Mouse (Mus musculus) kidney, embryonic 16.5 days (tissue): ENCODE results near the gene Agfg2. TPM values are rescaled to one million over a fixed set of nuclear protein-coding genes. Genes with fewer than 3 reads are reported as not detected.
"Not testable (repeated sequence)": the region's sequence is repeated elsewhere in the genome, so short reads cannot be mapped to it uniquely, and the experiment has no call there.

Experiments used
- ATAC-seq: fragments of 200-750 bp; cut with Nextera tagmentation; 2 replicates; pipeline ENCODE4 v1.8.0; 2017; ENCODE audit warnings: moderate TSS enrichment; ENCODE audit not compliant: low FRiP score, low TSS enrichment
- H3K27ac ChIP-seq: fragments of 300-500 bp; sonication (generic); 2 replicates; pipeline ENCODE4 v1.5.1; 2014; ENCODE audit warnings: low read length
- H3K27me3 ChIP-seq: fragments of 300-500 bp; sonication (generic); 2 replicates; pipeline ENCODE4 v1.6.1; 2014; ENCODE audit warnings: low read length, control low read depth, mixed read lengths; ENCODE audit not compliant: insufficient read depth
- H3K36me3 ChIP-seq: fragments of 300-500 bp; sonication (generic); 2 replicates; pipeline ENCODE4 v1.6.1; 2014; ENCODE audit warnings: low read length, control low read depth, mixed read lengths; ENCODE audit not compliant: insufficient read depth
- H3K4me1 ChIP-seq: fragments of 300-500 bp; sonication (generic); 2 replicates; pipeline ENCODE4 v1.6.1; 2014; ENCODE audit warnings: low read length, control low read depth, mixed read lengths; ENCODE audit not compliant: insufficient read depth
- H3K4me2 ChIP-seq: fragments of 300-500 bp; sonication (generic); replicated peaks from 2 replicates; pipeline ENCODE4 v1.6.1; 2014; ENCODE audit warnings: low read depth, low read length
- H3K4me3 ChIP-seq: fragments of 300-500 bp; sonication (generic); 2 replicates; pipeline ENCODE4 v1.5.1; 2014; ENCODE audit warnings: mild to moderate bottlenecking, low read length
- H3K9ac ChIP-seq: fragments of 300-500 bp; sonication (generic); replicated peaks from 2 replicates; pipeline ENCODE4 v1.6.1; 2014; ENCODE audit warnings: low read length
- H3K9me3 ChIP-seq: fragments of 300-500 bp; sonication (generic); 2 replicates; pipeline ENCODE4 v1.6.1; 2016; ENCODE audit warnings: low read length, control low read depth
- WGBS: fragments of 180-500 bp; shearing (Covaris S2); extraction: QIAGEN DNeasy Blood & Tissue Kit; methylation state at CpG from one replicate; pipeline ENCODE4 v1.1.7; 2014; 5-methylcytosine and 5-hydroxymethylcytosine counted together
- polyA plus RNA-seq: library from polyadenylated mRNA; unstranded; fragments of >200 nt; fragmentation: Nextera tagmentation; extraction: Ambion mirVana; gene quantifications from 2 replicates; pipeline ENCODE4 v1.2.1, GENCODE M21; 2015

Agfg2 gene
- polyA plus RNA-seq = 17.2 and 21.1 TPM in 2 replicates

- Histone ChIP-seq H3K4me2 (peak within 1 kb of the TSS; percentile 91), H3K9ac (peak within 1 kb of the TSS; percentile 74), H3K4me1 (peaks cover 21% of the 10 kb centered on the region), H3K27ac (peak within 1 kb of the TSS; percentile 72), H3K36me3 (no peaks in the 10 kb centered on the region), H3K27me3 (no peaks in the 10 kb centered on the region), H3K4me3 (peak within 1 kb of the TSS; percentile 79), H3K9me3 (no peaks in the 10 kb centered on the region)
- peak; percentile 99 for ATAC-seq
- under 1% methylated on average over 62 of the region's 62 CpGs for WGBS
Measured at GRCm38 (mm10) chr5:137684294-137685123, at the start of gene Agfg2. Gene Agfg2, minus strand, starts transcription at chr5:137684726.

DNA sequence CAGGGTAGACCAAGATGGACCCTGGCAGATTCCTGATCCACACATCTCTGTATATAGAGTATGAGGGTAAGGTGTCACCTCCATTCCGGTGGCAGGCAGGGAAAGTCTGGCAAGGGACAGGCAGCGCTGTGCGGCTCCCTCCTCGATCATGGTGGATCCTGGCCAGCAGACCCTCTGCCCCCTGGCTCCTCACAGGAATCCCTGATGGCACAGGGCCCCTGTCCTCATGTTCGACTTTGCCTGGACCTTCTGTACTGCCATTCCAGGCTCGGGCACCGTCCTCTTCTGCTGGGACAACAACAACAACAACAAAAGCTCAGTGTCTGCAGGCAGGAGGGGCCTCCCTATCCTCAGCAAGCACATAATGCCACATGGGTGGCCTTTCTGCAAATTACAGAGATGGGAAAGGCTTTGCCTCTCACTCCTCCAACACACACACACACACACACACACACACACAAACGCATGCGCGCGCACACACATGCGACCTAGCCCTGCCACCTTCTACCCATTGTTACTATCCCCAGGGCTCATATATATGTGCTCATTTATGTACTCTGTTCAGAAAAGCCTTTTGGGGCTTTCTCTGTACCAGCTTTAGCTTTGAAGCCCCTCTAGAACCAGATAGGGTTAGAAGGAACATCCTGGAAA is 49.2 kb upstream of the Agfg2 start:
- no peaks in the 10 kb centered on the region for H3K27me3 ChIP-seq
- no peak overlapping the region for H3K4me3 ChIP-seq
- no peak overlapping the region for H3K4me2 ChIP-seq
- H3K9ac ChIP-seq = 0 out of 2 replicates have a peak overlapping the region, but pooled peaks have one; percentile 35
- no peak overlapping the region for H3K27ac ChIP-seq
- ATAC-seq = no peak
- WGBS = 88% methylated on average over 12 of the region's 12 CpGs
- peaks cover 20% of the 10 kb centered on the region; the same call in 1 of the 2 replicates for H3K36me3 ChIP-seq
- 0 out of 2 replicates have a peak, but pooled peaks cover 6% of the 10 kb centered on the region for H3K4me1 ChIP-seq
- no peaks in the 10 kb centered on the region for H3K9me3 ChIP-seq

DNA sequence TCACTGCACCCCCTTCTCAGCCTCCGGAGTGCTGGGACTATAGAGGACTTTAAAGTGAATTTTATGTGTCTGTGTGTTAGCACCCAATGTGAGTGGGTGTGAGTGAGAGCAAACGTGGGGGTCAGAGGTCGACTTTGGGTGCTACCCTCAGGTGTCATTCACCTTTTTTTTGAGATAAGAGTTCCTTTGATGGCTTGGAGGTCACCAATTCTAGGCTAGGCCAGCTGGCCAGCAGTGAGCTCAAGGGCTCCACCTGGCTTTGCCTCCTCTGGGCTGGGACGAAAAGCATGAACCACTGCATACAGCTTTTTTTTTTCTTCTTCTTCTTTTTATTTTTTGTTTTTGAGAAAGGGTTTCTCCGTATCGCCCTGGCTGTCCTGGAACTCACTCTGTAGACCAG is 42.2 kb upstream of the Agfg2 start:
- H3K4me2 ChIP-seq = no peak overlapping the region
- no peaks in the 10 kb centered on the region for H3K9me3 ChIP-seq
- ATAC-seq = no peak
- WGBS = 64% methylated on average over 6 of the region's 6 CpGs
- no peaks in the 10 kb centered on the region for H3K36me3 ChIP-seq
- H3K4me1 ChIP-seq = no peaks in the 10 kb centered on the region
- 0 out of 2 replicates have a peak, but pooled peaks cover 3% of the 10 kb centered on the region for H3K27me3 ChIP-seq
- no peak overlapping the region for H3K4me3 ChIP-seq
- H3K27ac ChIP-seq = no peak overlapping the region
- no peak overlapping the region for H3K9ac ChIP-seq

DNA sequence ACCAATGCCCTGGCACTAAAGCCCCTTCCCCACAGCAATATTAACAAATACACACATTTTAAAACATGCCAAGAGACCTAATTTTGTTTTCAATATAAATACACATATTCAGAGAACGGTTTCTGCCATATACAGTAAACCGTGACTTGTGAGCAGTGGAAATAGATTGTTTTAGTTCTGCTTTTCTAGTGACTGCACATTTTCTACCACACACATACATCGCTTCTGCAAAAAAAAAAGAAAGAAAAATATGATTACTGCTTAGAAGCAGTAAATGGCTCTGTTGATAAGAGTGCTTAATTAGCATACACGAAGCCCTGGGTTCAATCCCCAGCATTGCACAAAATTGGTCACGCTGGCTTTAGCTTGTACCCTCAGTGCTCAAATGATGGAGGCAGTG is 39.3 kb upstream of the Agfg2 start:
- Histone ChIP-seq H3K27ac (no peak overlapping the region), H3K4me2 (no peak overlapping the region), H3K4me1 (peaks cover 5% of the 10 kb centered on the region), H3K9me3 (no peaks in the 10 kb centered on the region), H3K27me3 (0 out of 2 replicates have a peak, but pooled peaks cover 3% of the 10 kb centered on the region), H3K9ac (no peak overlapping the region), H3K36me3 (no peaks in the 10 kb centered on the region), H3K4me3 (no peak overlapping the region)
- ATAC-seq = no peak
- 85% methylated on average over 5 of the region's 5 CpGs for WGBS

- H3K9ac ChIP-seq, H3K4me1 ChIP-seq, H3K27me3 ChIP-seq, H3K27ac ChIP-seq, H3K4me3 ChIP-seq, H3K36me3 ChIP-seq, ATAC-seq, H3K9me3 ChIP-seq: not testable (repeated sequence)
- 5% methylated on average over 10 of the region's 16 CpGs for WGBS
- peak overlapping the region; percentile 49 for H3K4me2 ChIP-seq
Measured at GRCm38 (mm10) chr5:137720558-137721164, 36.1 kb upstream of the Agfg2 start.

DNA sequence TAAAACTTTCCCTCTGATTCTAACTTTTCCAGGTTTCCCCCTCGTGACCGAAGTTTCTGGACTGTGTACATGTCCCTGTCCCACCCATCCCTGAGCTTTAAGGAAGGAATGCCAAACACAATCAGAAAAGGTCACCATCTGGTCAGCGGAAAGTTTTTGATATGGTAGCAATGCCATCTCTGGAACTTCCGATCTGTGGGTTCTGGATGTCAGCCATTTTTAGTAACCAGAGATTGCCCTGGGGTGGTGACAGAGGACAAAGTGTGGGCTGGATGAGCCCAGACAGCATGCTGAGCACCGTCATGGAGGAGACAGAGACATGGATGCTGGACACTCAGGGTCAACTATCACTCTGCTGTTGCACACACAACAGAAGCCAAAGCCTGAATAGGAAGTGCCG is 34.6 kb upstream of the Agfg2 start:
- Histone ChIP-seq H3K4me3 (no peak overlapping the region), H3K9me3 (no peaks in the 10 kb centered on the region), H3K9ac (no peak overlapping the region), H3K4me2 (no peak overlapping the region), H3K4me1 (peaks cover 13% of the 10 kb centered on the region), H3K27ac (no peak overlapping the region), H3K27me3 (0 out of 2 replicates have a peak, but pooled peaks cover 3% of the 10 kb centered on the region), H3K36me3 (no peaks in the 10 kb centered on the region)
- WGBS = 63% methylated on average over 6 of the region's 6 CpGs
- no peak for ATAC-seq

DNA sequence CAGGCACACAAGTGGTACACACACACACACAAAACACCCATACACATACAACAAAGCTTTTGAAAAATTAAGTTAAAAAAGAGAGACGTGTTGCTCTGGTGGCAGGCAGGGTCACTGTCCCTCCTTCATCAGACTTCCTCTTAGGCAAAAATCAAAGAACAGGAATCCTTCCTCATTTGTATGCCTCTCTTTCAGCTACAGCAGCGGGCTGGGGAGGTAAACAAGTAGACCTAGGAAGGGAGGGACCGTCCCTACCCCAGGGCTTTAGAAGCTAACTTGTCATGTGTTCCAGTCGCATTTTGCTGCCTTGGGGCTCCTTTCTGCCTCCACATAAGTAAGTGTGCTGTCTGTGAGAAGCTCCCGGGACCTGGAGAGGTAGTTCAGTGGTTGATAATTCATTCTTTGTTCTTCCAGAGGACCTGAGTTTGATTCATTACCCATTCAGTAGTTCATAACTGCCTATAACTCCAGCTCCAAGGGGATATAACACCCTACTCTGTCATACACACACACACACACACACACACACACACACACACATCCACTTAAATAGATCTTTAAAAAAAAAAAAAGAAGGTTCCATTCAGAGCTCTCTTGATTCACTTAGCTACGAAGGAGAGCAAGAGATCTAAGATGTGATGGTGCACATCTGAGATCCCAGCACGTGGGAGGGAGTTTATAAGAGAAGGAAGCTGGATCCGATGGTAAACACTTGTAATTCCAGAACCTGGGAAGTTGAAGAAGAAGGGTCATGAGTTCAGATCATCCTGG is 33.7 kb upstream of the Agfg2 start:
- H3K27ac ChIP-seq = no peak overlapping the region
- peaks cover 13% of the 10 kb centered on the region for H3K4me1 ChIP-seq
- no peaks in the 10 kb centered on the region for H3K9me3 ChIP-seq
- no peak overlapping the region for H3K9ac ChIP-seq
- no peaks in the 10 kb centered on the region for H3K27me3 ChIP-seq
- no peak overlapping the region for H3K4me2 ChIP-seq
- 52% methylated on average over 8 of the region's 8 CpGs for WGBS
- no peak for ATAC-seq
- H3K36me3 ChIP-seq = no peaks in the 10 kb centered on the region
- H3K4me3 ChIP-seq = no peak overlapping the region

- H3K4me3 ChIP-seq = no peak overlapping the region
- peaks cover 12% of the 10 kb centered on the region for H3K4me1 ChIP-seq
- no peak overlapping the region for H3K27ac ChIP-seq
- no peaks in the 10 kb centered on the region for H3K9me3 ChIP-seq
- no peaks in the 10 kb centered on the region for H3K27me3 ChIP-seq
- no peaks in the 10 kb centered on the region for H3K36me3 ChIP-seq
- ATAC-seq = no peak
- H3K9ac ChIP-seq = no peak overlapping the region
- no peak overlapping the region; the same call in 1 of the 2 replicates for H3K4me2 ChIP-seq
- WGBS = 37% methylated on average over 8 of the region's 8 CpGs
Measured at GRCm38 (mm10) chr5:137715685-137716084, 31.2 kb upstream of the Agfg2 start.

DNA sequence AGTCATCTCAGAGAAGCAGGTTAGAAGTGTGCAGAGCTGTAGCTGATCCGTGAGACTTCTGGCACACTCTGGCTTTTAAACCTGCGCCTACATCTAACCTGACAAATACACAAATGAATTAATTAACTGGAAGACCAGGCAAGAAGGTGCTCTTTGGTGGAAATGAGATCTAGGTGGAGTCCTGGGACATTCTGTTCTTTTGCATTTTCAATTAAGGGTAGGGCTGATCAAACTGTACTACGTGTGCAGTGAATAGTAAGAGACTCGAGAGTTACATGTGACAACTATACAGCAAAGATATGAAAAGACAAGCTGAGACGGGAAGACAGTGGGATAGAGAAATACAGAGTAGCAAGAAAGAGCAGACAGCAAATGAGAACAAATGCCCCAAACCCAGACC is 28.9 kb upstream of the Agfg2 start:
- H3K9me3 ChIP-seq = no peaks in the 10 kb centered on the region
- H3K36me3 ChIP-seq = no peaks in the 10 kb centered on the region
- H3K4me2 ChIP-seq = no peak overlapping the region
- ATAC-seq = no peak
- H3K4me3 ChIP-seq = no peak overlapping the region
- H3K27ac ChIP-seq = no peak overlapping the region
- WGBS = 81% methylated on average over 5 of the region's 5 CpGs
- no peaks in the 10 kb centered on the region for H3K27me3 ChIP-seq
- H3K4me1 ChIP-seq = 0 out of 2 replicates have a peak, but pooled peaks cover 4% of the 10 kb centered on the region
- H3K9ac ChIP-seq = no peak overlapping the region
